Mouse (Mus musculus) lung, embryonic 15.5 days (tissue): ENCODE data around the gene Oas1d. TPM values are rescaled to one million over a fixed set of nuclear protein-coding genes. Genes with fewer than 3 reads are reported as not detected.

Experiments used
- ATAC-seq: fragments of 200-750 bp; cut with Nextera tagmentation; 2 replicates; pipeline ENCODE4 v1.8.0; 2017; ENCODE audit warnings: moderate number of reproducible peaks, borderline replicate concordance; ENCODE audit not compliant: low FRiP score, low TSS enrichment; ENCODE audit errors: extremely low read depth
- H3K27ac ChIP-seq: fragments of 300-500 bp; sonication (generic); 2 replicates; pipeline ENCODE4 v1.5.1; 2015; ENCODE audit warnings: moderate library complexity, mild to moderate bottlenecking, inconsistent platforms
- H3K27me3 ChIP-seq: fragments of 300-500 bp; sonication (generic); 2 replicates; pipeline ENCODE4 v1.6.1; 2015; ENCODE audit warnings: inconsistent platforms
- H3K36me3 ChIP-seq: fragments of 300-500 bp; sonication (generic); 2 replicates; pipeline ENCODE4 v1.6.1; 2015; ENCODE audit warnings: inconsistent platforms
- H3K4me1 ChIP-seq: fragments of 300-500 bp; sonication (generic); 2 replicates; pipeline ENCODE4 v1.6.1; 2015; ENCODE audit warnings: inconsistent platforms
- H3K4me2 ChIP-seq: fragments of 300-500 bp; sonication (generic); 2 replicates; pipeline ENCODE4 v1.6.1; 2015; ENCODE audit warnings: inconsistent platforms, mild to moderate bottlenecking, moderate library complexity
- H3K4me3 ChIP-seq: fragments of 300-500 bp; sonication (generic); 2 replicates; pipeline ENCODE4 v1.5.1; 2015; ENCODE audit warnings: mild to moderate bottlenecking, inconsistent platforms
- H3K9ac ChIP-seq: fragments of 300-500 bp; sonication (generic); 2 replicates; pipeline ENCODE4 v1.6.1; 2015; ENCODE audit warnings: inconsistent platforms
- H3K9me3 ChIP-seq: fragments of 300-500 bp; sonication (generic); 2 replicates; pipeline ENCODE4 v1.6.1; 2016; ENCODE audit warnings: inconsistent platforms
- WGBS: fragments of 180-500 bp; shearing (Covaris S2); methylation state at CpG from one replicate; pipeline ENCODE4 v1.1.7; 2015; 5-methylcytosine and 5-hydroxymethylcytosine counted together
- polyA plus RNA-seq: library from polyadenylated mRNA; unstranded; fragments of >200 nt; fragmentation: Nextera tagmentation; extraction: Ambion mirVana; gene quantifications from 2 replicates; pipeline ENCODE4 v1.2.1, GENCODE M21; 2015

The Oas1d gene
- polyA plus RNA-seq, 1 experiment from 2014 or later, result not detected

DNA sequence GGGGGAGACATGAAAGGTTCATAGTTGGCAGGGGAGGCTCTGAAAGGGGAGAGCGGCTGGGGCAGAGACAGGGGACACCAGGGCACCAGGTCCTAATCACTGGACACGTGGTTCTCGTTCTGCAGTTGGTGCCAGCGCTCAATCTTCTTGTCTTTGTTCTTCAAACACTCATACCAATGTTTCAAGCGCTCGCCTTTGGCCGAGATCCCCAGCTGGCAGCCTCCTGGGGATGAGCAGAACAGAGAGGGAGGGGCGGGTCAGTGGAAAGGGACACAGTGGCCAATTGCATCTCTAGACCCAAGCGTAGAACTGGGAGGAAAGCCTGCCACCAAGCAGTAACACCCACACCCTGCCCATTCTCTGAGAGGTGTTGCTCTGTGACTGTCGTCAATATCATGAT lies 27.7 kb downstream of the Oas1d start:
- no peaks in the 10 kb centered on the region for H3K4me1 ChIP-seq
- no peak overlapping the region for H3K9ac ChIP-seq
- H3K36me3 ChIP-seq, result no peaks in the 10 kb centered on the region
- no peak overlapping the region for H3K4me3 ChIP-seq
- no peaks in the 10 kb centered on the region for H3K27me3 ChIP-seq
- no peak overlapping the region for H3K27ac ChIP-seq
- ATAC-seq, result no peak
- no peak overlapping the region for H3K4me2 ChIP-seq
- H3K9me3 ChIP-seq, result no peaks in the 10 kb centered on the region
- WGBS, result 65% methylated on average over 10 of the region's 10 CpGs

DNA sequence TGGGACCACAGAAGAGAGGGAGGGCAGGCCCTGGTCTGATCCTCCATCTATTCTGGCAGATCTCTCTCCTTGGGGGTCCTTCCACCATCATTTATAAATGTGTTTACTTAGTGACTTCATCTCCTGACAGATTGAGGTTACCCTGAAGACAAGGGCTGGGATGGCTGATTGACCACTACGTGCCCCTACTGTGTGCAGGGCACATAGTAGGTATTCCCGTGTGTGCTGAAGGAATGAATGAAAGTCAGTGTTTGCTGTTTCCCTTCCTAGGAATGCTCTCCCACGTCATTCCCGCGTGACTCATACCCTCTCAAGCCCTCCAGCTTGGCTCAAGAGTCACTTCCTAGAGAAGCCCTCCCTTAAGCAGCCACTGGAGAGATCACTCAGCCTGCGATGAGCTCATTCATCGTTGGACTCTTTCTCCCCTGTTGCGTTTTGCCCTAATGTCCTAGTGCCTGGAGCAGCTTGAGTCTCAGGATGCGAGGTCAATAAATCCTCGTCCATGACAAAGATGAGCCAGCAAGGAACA lies 38.0 kb downstream of the Oas1d start:
- no peak overlapping the region for H3K4me3 ChIP-seq
- WGBS, result 58% methylated on average over 10 of the region's 10 CpGs
- H3K27ac ChIP-seq, result no peak overlapping the region
- no peaks in the 10 kb centered on the region for H3K36me3 ChIP-seq
- no peaks in the 10 kb centered on the region for H3K27me3 ChIP-seq
- no peaks in the 10 kb centered on the region for H3K9me3 ChIP-seq
- no peak overlapping the region for H3K9ac ChIP-seq
- no peak overlapping the region for H3K4me2 ChIP-seq
- H3K4me1 ChIP-seq, result no peaks in the 10 kb centered on the region
- no peak for ATAC-seq

DNA sequence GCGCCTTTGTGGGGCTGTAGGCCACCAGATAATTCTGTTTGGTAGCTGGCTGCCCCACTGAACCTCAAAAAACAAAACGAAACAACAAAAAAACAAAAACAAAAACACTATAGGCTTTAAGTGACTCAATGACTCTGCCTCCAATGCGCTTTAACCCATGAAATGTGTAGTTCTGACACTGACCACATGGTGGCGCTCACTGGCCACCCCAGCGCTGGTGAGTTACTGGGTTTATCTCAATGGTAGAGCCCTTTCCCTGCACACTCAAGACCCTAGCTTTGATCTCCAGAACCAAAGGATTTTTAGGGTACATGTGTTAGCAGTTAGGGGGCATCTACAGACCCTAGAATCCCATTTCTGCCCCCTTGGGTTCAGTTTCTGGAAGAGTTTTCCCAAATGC lies 39.6 kb downstream of the Oas1d start:
- no peaks in the 10 kb centered on the region for H3K4me1 ChIP-seq
- no peaks in the 10 kb centered on the region for H3K36me3 ChIP-seq
- H3K4me2 ChIP-seq, result no peak overlapping the region
- WGBS, result 17% methylated on average over 5 of the region's 5 CpGs
- no peak overlapping the region for H3K9ac ChIP-seq
- no peak for ATAC-seq
- no peak overlapping the region for H3K4me3 ChIP-seq
- no peak overlapping the region for H3K27ac ChIP-seq
- no peaks in the 10 kb centered on the region for H3K9me3 ChIP-seq
- H3K27me3 ChIP-seq, result no peaks in the 10 kb centered on the region

DNA sequence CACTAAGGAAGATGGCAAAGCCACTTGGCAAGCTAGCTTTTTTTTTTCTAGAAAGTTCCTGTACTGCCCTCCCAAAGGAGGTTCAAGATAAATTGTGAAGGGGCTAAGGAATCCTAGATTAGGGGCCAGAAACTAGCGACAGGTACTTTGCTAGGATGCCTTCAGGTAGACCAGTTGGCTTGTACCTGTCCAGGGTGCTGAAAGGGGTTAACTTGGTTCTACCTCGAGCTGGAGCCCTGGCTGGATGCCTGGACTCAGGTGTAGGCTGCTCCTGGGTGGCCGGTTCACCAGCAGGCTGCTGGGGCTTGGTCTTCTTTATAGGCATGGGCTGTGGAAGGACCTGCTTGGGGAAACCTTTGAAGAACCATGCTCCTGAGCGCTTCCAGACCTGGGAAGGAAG lies 46.7 kb downstream of the Oas1d start:
- H3K36me3 ChIP-seq, result no peaks in the 10 kb centered on the region
- no peak overlapping the region for H3K4me2 ChIP-seq
- no peak overlapping the region for H3K9ac ChIP-seq
- no peaks in the 10 kb centered on the region for H3K9me3 ChIP-seq
- no peaks in the 10 kb centered on the region for H3K27me3 ChIP-seq
- H3K27ac ChIP-seq, result no peak overlapping the region
- WGBS, result 59% methylated on average over 4 of the region's 4 CpGs
- no peaks in the 10 kb centered on the region for H3K4me1 ChIP-seq
- no peak overlapping the region for H3K4me3 ChIP-seq
- no peak for ATAC-seq

DNA sequence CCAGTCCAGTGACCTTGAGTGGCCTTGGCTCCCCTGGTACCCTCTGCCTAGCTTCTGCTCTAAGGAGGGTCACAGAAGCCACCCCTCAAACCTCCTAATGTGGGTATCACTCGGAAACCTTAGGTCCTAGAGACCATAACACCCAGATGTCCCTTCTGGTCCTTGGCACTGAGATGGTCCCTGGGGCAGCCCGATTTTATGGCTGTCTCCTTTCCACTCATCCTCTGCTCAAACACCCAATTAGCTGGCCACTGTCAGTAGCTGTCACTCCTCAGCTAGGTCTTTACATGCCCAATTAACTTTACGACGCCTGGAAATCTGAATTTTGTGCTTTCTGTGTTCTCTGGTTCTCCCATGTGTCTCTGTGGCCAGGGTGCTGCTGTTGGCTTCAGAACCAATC lies 51.8 kb downstream of the Oas1d start:
- Histone ChIP-seq H3K27ac (no peak overlapping the region), H3K9ac (no peak overlapping the region), H3K4me2 (no peak overlapping the region), H3K4me1 (no peaks in the 10 kb centered on the region), H3K9me3 (no peaks in the 10 kb centered on the region), H3K27me3 (no peaks in the 10 kb centered on the region), H3K4me3 (no peak overlapping the region), H3K36me3 (no peaks in the 10 kb centered on the region)
- WGBS, result 80% methylated on average over 4 of the region's 4 CpGs
- no peak for ATAC-seq

DNA sequence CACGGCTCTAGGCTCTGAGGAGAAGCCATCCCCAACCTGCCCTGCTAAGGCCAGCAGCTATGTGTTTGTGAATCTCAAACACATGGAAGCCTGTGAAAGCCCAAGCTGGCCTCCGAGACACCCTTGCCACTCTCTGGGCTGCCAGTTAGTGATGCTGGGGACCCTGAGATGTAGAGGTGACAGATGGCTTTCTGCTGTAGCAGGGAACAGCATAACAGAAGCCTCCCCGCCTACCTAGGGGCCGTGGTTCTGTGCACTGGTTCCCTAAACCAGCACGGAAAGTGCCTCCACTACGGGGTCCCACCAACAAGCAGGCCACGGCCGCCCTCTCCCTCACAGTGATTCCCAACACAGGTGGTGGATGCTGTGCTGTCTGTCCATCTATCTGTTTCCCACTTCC lies 52.6 kb downstream of the Oas1d start:
- no peaks in the 10 kb centered on the region for H3K27me3 ChIP-seq
- H3K9ac ChIP-seq, result no peak overlapping the region
- no peak overlapping the region for H3K4me3 ChIP-seq
- H3K27ac ChIP-seq, result no peak overlapping the region
- H3K36me3 ChIP-seq, result no peaks in the 10 kb centered on the region
- H3K4me1 ChIP-seq, result no peaks in the 10 kb centered on the region
- ATAC-seq, result no peak
- no peaks in the 10 kb centered on the region for H3K9me3 ChIP-seq
- WGBS, result 86% methylated on average over 8 of the region's 8 CpGs
- no peak overlapping the region for H3K4me2 ChIP-seq

DNA sequence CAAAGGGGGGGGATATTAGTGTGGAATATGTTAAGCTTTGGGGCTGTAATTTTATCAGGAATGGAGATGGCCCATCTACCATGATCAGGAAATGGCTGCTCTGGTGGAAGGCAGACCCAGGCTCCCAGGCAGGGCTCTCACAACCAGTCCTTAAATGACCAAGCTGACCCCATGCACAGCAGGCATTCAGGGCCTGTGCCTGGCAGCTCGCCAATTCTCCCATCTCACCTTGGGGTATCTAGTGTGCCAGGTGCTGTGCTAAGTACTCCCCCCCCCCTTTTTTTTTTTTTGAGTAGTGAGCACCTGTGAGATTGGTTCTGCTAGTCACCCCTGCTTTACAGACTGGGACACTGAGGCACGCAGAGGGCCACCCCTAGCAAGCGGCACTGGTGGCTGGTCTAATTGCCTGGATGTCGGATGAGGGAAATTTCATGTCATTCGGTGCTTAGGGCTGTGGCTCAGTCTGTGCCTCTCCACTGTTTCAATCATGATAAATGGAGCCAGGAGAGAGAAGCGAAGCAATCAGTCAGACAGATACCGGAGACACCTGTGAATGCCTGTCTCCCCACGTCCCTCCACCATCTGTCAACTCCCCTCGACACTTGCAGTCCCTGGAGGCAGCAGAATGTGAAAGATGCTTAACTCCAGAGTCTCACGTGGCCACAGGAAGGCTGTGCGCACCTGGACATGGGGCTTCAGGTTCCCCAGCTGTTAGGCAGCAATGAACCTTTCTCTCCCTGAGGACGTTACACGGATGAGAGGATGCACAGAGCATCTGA lies 53.2 kb downstream of the Oas1d start:
- H3K9ac ChIP-seq, result no peak overlapping the region
- H3K27ac ChIP-seq, result no peak overlapping the region
- no peak overlapping the region for H3K4me2 ChIP-seq
- no peaks in the 10 kb centered on the region for H3K27me3 ChIP-seq
- no peaks in the 10 kb centered on the region for H3K4me1 ChIP-seq
- no peak for ATAC-seq
- no peaks in the 10 kb centered on the region for H3K9me3 ChIP-seq
- H3K36me3 ChIP-seq, result no peaks in the 10 kb centered on the region
- no peak overlapping the region for H3K4me3 ChIP-seq
- 66% methylated on average over 13 of the region's 13 CpGs for WGBS

DNA sequence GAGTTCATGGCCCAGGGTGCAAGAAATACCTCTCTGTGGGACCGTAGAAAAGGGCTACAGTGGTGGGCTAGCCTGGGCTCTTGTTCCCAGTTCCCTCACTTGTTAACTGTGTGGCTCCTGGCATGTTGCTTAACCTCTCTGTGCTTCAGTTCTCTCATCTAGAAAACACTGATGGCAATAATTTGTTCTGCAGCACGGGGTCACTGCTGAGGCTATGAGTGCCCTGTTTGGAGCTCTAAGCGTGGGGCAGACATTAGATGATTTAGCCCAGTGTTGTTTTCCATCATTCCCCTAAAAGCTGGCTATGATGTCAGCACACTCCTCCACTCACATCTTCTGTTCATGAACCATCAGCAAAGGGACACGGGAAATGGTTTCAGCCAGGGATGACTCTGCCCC lies 53.8 kb downstream of the Oas1d start:
- H3K9me3 ChIP-seq, result no peaks in the 10 kb centered on the region
- 62% methylated on average over 4 of the region's 4 CpGs for WGBS
- no peaks in the 10 kb centered on the region for H3K4me1 ChIP-seq
- no peaks in the 10 kb centered on the region for H3K27me3 ChIP-seq
- no peak overlapping the region for H3K4me3 ChIP-seq
- ATAC-seq, result no peak
- no peak overlapping the region for H3K27ac ChIP-seq
- H3K4me2 ChIP-seq, result no peak overlapping the region
- H3K36me3 ChIP-seq, result no peaks in the 10 kb centered on the region
- no peak overlapping the region for H3K9ac ChIP-seq

DNA sequence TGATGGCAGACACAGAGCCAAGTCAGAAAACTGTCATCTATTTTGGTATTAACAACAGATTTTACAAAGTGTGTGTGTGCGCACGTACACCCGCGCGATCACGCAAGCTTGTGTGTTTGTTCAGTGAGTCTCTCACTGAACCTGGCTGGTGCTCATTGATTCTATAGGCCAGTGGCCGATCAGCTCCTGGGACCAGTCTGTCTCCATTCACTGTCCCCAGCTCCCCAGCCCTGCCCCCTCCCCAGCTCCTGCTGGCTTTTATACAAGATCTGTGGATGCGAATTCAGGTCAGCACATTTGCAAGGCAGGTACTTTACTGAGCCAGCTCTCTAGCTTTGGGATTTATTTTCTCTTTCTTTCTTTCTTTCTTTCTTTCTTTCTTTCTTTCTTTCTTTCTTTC lies 54.5 kb downstream of the Oas1d start:
- H3K4me1 ChIP-seq, result no peaks in the 10 kb centered on the region
- 83% methylated on average over 8 of the region's 8 CpGs for WGBS

DNA sequence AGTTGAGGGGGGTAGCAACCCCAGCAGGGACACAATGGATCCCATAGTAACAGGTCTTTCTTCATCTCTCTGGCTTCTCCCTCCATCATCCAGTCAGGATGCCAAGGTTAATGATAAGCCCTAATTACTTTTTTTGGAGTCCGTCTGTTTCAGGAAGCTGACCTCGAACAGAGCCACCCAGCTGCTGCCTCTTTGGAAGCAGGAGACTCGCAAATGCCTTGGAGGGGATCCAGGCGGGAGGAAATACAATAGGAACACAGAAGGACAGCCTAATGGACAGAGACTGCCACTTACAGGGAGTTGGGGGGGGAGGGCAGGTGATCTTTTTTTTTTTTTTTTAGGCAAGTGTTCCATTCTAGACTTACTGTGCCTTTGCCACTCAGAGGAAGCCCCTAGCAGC lies 55.4 kb downstream of the Oas1d start:
- Histone ChIP-seq H3K27me3 (no peaks in the 10 kb centered on the region), H3K27ac (no peak overlapping the region), H3K9ac (no peak overlapping the region), H3K9me3 (no peaks in the 10 kb centered on the region), H3K4me2 (no peak overlapping the region), H3K4me1 (no peaks in the 10 kb centered on the region), H3K36me3 (no peaks in the 10 kb centered on the region), H3K4me3 (no peak overlapping the region)
- WGBS, result 45% methylated on average over 4 of the region's 4 CpGs
- ATAC-seq, result no peak

More for the DNA sequence above, 54.5 kb downstream of the Oas1d start:
- Histone ChIP-seq H3K9me3 (no peaks in the 10 kb centered on the region), H3K27me3 (no peaks in the 10 kb centered on the region), H3K36me3 (no peaks in the 10 kb centered on the region), H3K27ac (no peak overlapping the region), H3K4me2 (no peak overlapping the region), H3K9ac (no peak overlapping the region), H3K4me3 (no peak overlapping the region)
- ATAC-seq, result no peak
